Mouse (Mus musculus) liver, embryonic 14 days (tissue): ENCODE measurements around the gene Olfr536. TPM values are rescaled to one million over a fixed set of nuclear protein-coding genes. Genes with fewer than 3 reads are reported as not detected.

Experiments
- polyA plus RNA-seq: library from polyadenylated mRNA; depleted of rRNA; stranded (reverse); fragments of >200 nt; gene quantifications from 2 replicates; pipeline ENCODE4 v1.2.3, GENCODE M21; 2012; rRNA removed

The Olfr536 gene
- polyA plus RNA-seq = not detected in 2 replicates

DNA sequence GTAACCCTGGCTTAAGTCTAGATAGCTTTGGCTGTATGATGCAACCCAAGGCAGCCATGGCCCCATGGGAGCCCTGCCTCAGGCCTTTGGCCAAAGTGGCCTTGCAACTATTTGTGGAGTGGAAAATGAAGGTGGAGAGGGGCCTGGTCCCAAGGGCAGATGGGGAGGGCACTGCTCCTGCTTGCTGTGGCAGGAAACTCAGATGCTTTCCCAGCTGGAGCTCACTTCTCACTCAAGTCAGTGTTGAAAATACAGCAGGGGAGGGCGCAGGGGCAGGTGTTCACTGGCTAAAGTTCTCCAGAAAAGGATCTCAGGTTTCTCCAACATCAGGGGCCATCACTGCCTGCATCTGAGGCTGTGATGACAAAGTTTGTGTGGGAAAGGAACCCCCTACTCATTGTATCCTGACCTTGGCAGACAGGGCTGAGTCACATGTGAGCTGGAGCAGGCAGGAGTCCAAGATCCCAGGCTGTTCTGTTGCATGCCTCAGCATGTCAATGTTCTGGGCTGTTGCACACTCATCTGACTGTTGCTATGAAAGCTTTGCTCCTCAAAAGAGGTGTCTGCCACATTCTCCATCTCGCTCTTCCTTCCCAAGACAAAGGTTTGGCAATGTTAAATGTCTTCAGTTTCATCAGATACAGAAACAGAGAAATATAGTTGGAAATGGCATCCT is at the start of gene Olfr536:
Olfr536 (minus strand) TSS at position 51 of the 676 bp plus-strand sequence.

DNA sequence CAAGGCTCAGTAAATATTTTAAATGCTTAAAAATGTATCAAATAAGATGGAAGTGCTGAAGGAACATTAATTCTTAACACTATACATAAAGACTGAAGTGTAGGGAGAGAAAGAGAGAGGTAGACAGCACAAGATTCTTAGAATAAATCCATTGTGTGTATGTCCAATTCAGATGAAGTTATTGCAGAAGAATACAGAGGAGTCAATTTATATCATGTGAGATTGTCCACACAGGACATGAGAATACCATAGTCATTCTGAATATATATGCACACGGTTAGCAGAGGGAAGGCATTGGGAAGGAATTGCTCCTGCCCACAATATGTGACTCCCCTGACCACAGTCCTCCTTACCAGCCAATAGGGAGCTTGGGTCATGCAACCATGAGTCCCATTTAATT is 23.3 kb downstream of the Olfr536 start, which contains the start of gene Olfr535:
Olfr535 (plus strand) TSS at position 301 of the 400 bp plus-strand sequence.

DNA sequence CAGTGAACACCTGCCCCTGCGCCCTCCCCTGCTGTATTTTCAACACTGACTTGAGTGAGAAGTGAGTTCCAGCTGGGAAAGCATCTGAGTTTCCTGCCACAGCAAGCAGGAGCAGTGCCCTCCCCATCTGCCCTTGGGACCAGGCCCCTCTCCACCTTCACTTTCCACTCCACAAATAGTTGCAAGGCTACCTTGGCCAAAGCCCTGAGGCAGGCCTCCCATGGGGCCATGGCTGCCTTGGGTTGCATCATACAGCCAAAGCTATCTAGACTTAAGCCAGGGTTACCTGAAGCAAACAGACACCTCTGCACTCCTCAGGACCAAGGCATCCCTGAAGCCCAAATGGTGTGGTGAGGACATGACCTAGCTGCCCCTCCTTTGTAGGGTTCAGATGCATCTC is 44.1 kb downstream of the Olfr536 start, which contains the start of gene Olfr533:
Olfr533 (plus strand) TSS at position 301 of the 400 bp plus-strand sequence.

Other genes with a start within 250 kb of the Olfr536 start
- gene Olfr525, start 186.5 kb downstream of the Olfr536 start, polyA plus RNA-seq = not detected in 2 replicates
- not detected in 2 replicates for gene Olfr527, start 173.4 kb downstream of the Olfr536 start, polyA plus RNA-seq
- not detected in 2 replicates for gene Olfr60, start 145.7 kb downstream of the Olfr536 start, polyA plus RNA-seq
- gene Olfr530, start 131.1 kb downstream of the Olfr536 start, polyA plus RNA-seq = not detected in 2 replicates
- not detected in 2 replicates for gene Olfr531, start 104.5 kb downstream of the Olfr536 start, polyA plus RNA-seq
- gene Olfr532, start 85.8 kb downstream of the Olfr536 start, polyA plus RNA-seq = not detected in 2 replicates
- not detected in 2 replicates for gene Olfr533, start 44.0 kb downstream of the Olfr536 start, polyA plus RNA-seq
- gene Olfr535, start 23.2 kb downstream of the Olfr536 start, polyA plus RNA-seq = not detected in 2 replicates
- not detected in 2 replicates for gene Olfr538, start 60.5 kb upstream of the Olfr536 start, polyA plus RNA-seq
- not detected in 2 replicates for gene Olfr46, start 93.9 kb upstream of the Olfr536 start, polyA plus RNA-seq
- gene Olfr61, start 121.6 kb upstream of the Olfr536 start, polyA plus RNA-seq = not detected in 2 replicates
- gene Olfr53, start 139.1 kb upstream of the Olfr536 start, polyA plus RNA-seq = not detected in 2 replicates
- gene Olfr539, start 152.5 kb upstream of the Olfr536 start, polyA plus RNA-seq = not detected in 2 replicates
- gene Olfr45, start 174.6 kb upstream of the Olfr536 start, polyA plus RNA-seq = not detected in 2 replicates
- not detected in 2 replicates for gene Olfr541, start 189.9 kb upstream of the Olfr536 start, polyA plus RNA-seq